ENCODE assay signal across 15 mouse cellular contexts in the genomic region with DNA sequence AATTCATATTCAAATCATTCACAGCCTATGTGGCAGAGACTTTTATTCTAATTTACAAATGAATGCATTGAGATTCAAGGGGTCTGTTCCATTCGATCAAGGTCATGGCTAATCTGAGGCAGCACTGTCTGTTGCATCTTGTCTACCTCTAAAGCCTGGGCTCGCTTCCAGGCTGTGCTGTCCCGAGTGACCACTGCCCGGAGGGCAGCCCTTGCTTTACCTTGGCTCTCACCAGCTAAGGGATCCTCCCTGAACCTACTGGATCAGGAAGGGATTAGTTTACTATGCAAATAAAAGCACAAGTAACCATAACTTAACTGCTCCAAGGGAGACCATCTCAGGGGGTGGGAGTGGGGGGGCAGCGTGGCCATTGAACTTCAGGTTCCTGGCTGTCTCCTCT.
DNase-seq lines count a peak whose midpoint lies in the region.
"Had no signal": no experiment of that assay in that cellular context is flagged by ENCODE, and none has a peak within 500 bp of the region (broad histone marks: within the 10 kb centered on the region; RNA-seq: fewer than 3 reads in every experiment).

No protein-coding gene starts in this region.

- DNase-seq in heart, adult 11 months = peak; percentile 90
- no peak for DNase-seq in heart, postnatal 4 days
- DNase-seq in ZHBTc4 (ENCODE audit: low read depth, low spot score) = peak; percentile 41
- DNase-seq in gastrocnemius, postnatal 10 days = no peak
- DNase-seq: adrenal gland, adult 2 months; adrenal gland, adult 8-10 months; adrenal gland, postnatal 10 days; adrenal gland, postnatal 14 days; adrenal gland, postnatal 25 days; adrenal gland, postnatal 36 days; B cell, adult 2 months; cerebellum, adult 11 months; cerebellum, adult 11-12 months; cerebellum, adult 18-20 months; cerebellum, adult 2 months had no signal

Comparison
In these comparisons a context has a peak if more than half of its experiments do, and no peak if none do; other contexts are left out.
1. DNase-seq: peak in heart, adult 11 months (single experiment) and ZHBTc4 (single experiment); none in heart, postnatal 4 days (single experiment) and gastrocnemius, postnatal 10 days (single experiment).